Mouse (Mus musculus) spleen, adult 2 months (tissue): Measurements from ENCODE around the gene Fibp. TPM values are rescaled to one million over a fixed set of nuclear protein-coding genes. Genes with fewer than 3 reads are reported as not detected.

Experiments
- DNase-seq, 2 experiments: peaks; one replicate each; pipeline versions ENCODE4 v3.0.0 to v3.0.0-alpha.2; 2012 to 2021; ENCODE audit warnings: low spot score in 2 of 2, low read depth in 1 of 2
- H3K27ac ChIP-seq: fragments of 200-500 bp; 2 replicates; pipeline ENCODE4 v1.5.1; 2012; ENCODE audit warnings: low read length, inconsistent platforms; ENCODE audit not compliant: insufficient read depth
- H3K27me3 ChIP-seq: fragments of 200-500 bp; 2 replicates; pipeline ENCODE4 v1.6.1; 2012; ENCODE audit warnings: mild to moderate bottlenecking, moderate library complexity, low read length, inconsistent platforms; ENCODE audit not compliant: control insufficient read depth, insufficient read depth
- H3K36me3 ChIP-seq: fragments of 200-500 bp; 2 replicates; pipeline ENCODE4 v1.6.1; 2012; ENCODE audit warnings: mild to moderate bottlenecking, low read length, inconsistent platforms; ENCODE audit not compliant: control insufficient read depth, insufficient read depth
- H3K4me1 ChIP-seq: fragments of 200-500 bp; 2 replicates; pipeline ENCODE4 v1.6.1; 2011; ENCODE audit warnings: inconsistent platforms; ENCODE audit not compliant: control insufficient read depth, insufficient read depth, insufficient read length
- H3K4me3 ChIP-seq: fragments of 200-500 bp; 2 replicates; pipeline ENCODE4 v1.5.1; 2011; ENCODE audit warnings: mild to moderate bottlenecking, inconsistent platforms; ENCODE audit not compliant: insufficient read depth, insufficient read length; ENCODE audit errors: extremely low read depth
- CTCF ChIP-seq: fragments of 200-500 bp; IDR thresholded peaks from 2 replicates; pipeline ENCODE4 v1.5.1; 2011; ENCODE audit warnings: mild to moderate bottlenecking, inconsistent platforms; ENCODE audit not compliant: insufficient read depth, insufficient read length, insufficient replicate concordance; ENCODE audit errors: extremely low read depth
- POLR2A ChIP-seq: fragments of 200-500 bp; IDR thresholded peaks from 2 replicates; pipeline ENCODE4 v1.6.1; 2011; ENCODE audit warnings: low read depth, low read length, inconsistent platforms
- WGBS: fragments of 180-500 bp; shearing (Covaris S2); methylation state at CpG from one replicate; pipeline ENCODE4 v1.1.7; 2018; 5-methylcytosine and 5-hydroxymethylcytosine counted together
- polyA plus RNA-seq: library from polyadenylated mRNA; depleted of rRNA; stranded (reverse); fragments of >200 nt; gene quantifications from 2 replicates; pipeline ENCODE4 v1.2.3, GENCODE M21; 2012

Gene Fibp
- polyA plus RNA-seq, 1 experiment = 80.4 TPM

GRCm38 (mm10) chr19:5420579-5420978 lies 39.8 kb upstream of the Fibp start:
- no peak overlapping the region for H3K4me3 ChIP-seq
- no peak overlapping the region for H3K27ac ChIP-seq

DNA sequence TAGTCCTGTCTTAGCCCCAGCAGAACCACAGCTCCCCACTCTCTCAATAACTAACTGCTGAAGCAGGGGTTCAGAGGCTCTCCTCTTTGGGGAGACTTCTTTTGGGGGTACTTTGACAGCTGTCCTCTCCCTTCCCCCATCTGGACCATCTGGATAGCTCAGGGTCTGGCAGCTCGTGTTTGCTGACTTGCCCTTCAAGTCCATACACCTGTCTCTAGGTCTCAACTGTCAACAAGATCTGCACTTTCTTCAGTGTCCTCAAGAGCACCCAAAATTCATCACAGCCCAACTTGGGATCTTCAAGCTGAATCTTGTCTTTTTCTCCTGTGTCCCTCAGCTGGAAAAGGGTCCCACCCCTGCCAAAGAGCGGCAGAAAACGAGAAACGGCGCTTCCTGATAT lies 38.6 kb upstream of the Fibp start:
- H3K4me3 ChIP-seq = no peak overlapping the region
- DNase-seq = no peak
- peaks cover 35% of the 10 kb centered on the region for H3K36me3 ChIP-seq
- peaks cover 16% of the 10 kb centered on the region for H3K4me1 ChIP-seq
- no peaks in the 10 kb centered on the region for H3K27me3 ChIP-seq
- TF ChIP-seq POLR2A (no peak), CTCF (no peak)
- WGBS = 85% methylated on average over 5 of the region's 5 CpGs
- H3K27ac ChIP-seq = no peak overlapping the region

More at GRCm38 (mm10) chr19:5420579-5420978, 39.8 kb upstream of the Fibp start:
- TF ChIP-seq POLR2A (no peak), CTCF (no peak)
- Histone ChIP-seq H3K4me1 (peaks cover 5% of the 10 kb centered on the region; the same call in 1 of the 2 replicates), H3K36me3 (peaks cover 26% of the 10 kb centered on the region), H3K27me3 (no peaks in the 10 kb centered on the region)
- DNase-seq = no peak
- WGBS = 92% methylated on average over 6 of the region's 6 CpGs

DNA sequence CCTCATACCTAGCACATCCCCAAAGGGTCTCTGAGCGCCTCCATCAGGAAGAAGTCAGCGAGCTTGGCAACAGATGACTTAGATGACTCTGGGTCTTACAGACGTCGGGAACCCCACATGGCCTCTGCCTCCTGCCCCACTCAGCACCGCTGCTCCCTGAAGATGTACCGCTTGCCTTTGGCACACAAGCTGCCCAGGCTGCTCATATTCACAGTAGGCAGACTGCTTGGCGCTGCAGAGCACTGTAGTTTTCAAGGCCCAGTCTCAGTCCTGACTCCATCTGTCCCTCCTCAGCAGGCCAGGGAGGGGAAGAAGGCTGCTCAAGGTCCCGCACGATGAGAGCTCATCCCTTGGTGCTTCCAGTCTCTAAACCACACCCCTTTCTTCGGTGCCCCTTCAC lies 38.1 kb upstream of the Fibp start:
- no peak for TF ChIP-seq CTCF
- TF ChIP-seq POLR2A = no peak
- DNase-seq = no peak
- H3K27ac ChIP-seq = no peak overlapping the region
- H3K4me3 ChIP-seq = no peak overlapping the region
- H3K27me3 ChIP-seq = no peaks in the 10 kb centered on the region
- peaks cover 16% of the 10 kb centered on the region for H3K4me1 ChIP-seq
- peaks cover 40% of the 10 kb centered on the region for H3K36me3 ChIP-seq
- 88% methylated on average over 10 of the region's 10 CpGs for WGBS

DNA sequence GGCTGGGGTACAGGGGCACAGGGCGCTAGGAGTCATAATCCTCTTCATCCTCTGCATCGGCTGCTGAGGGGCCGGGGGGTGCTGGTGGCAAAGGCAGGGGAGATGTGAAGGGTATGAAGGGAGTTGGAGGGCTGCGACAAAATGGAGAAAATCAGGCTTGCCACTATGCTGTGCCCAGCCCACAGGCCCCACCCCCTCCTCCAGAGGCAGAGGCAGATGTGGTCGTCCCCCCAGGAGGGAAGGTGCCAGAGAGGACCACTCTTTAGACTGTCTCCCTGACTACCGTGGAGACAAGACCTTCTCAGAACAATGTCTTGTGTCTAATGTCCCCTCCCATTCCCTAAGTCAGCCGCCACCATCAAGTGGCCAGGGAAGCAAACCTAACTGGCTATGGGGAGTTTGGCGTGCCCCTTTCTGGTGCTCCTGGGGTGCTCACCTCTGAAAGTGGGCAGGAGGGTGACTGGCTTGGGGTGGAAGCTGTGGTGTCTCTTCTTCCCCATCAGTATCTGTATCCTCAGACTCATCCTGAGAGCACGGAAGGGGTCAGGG lies 37.4 kb upstream of the Fibp start:
- Histone ChIP-seq H3K36me3 (peaks cover 34% of the 10 kb centered on the region), H3K4me1 (peaks cover 16% of the 10 kb centered on the region), H3K4me3 (no peak overlapping the region), H3K27me3 (no peaks in the 10 kb centered on the region), H3K27ac (no peak overlapping the region)
- no peak for DNase-seq
- 87% methylated on average over 9 of the region's 9 CpGs for WGBS
- no peak for TF ChIP-seq POLR2A

DNA sequence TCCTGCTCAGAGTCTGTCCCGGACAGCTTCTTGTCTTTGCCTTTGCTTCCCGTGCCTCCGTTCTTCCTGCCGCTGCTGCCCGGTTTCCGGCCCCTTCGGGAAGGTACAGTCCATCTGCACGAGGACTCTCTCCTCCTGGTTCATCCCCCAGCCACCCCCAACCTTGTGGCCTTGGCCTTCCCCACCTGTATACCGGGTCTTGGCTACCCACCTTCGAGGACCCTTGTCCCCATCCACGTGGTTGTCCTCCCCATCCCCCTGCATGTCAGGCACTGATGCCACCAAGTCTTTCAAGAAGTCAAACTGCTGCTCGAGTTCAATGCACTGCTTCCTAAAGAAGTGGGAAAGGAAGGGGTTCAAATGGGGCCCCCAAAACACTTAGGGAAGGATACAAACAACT lies 36.9 kb upstream of the Fibp start:
- no peak overlapping the region for H3K27ac ChIP-seq
- DNase-seq = no peak
- H3K36me3 ChIP-seq = peaks cover 30% of the 10 kb centered on the region
- H3K4me1 ChIP-seq = peaks cover 16% of the 10 kb centered on the region
- WGBS = 63% methylated on average over 12 of the region's 12 CpGs
- TF ChIP-seq POLR2A = no peak
- TF ChIP-seq CTCF = no peak
- H3K27me3 ChIP-seq = no peaks in the 10 kb centered on the region
- peak overlapping the region; percentile 60; the same call in 1 of the 2 replicates for H3K4me3 ChIP-seq

DNA sequence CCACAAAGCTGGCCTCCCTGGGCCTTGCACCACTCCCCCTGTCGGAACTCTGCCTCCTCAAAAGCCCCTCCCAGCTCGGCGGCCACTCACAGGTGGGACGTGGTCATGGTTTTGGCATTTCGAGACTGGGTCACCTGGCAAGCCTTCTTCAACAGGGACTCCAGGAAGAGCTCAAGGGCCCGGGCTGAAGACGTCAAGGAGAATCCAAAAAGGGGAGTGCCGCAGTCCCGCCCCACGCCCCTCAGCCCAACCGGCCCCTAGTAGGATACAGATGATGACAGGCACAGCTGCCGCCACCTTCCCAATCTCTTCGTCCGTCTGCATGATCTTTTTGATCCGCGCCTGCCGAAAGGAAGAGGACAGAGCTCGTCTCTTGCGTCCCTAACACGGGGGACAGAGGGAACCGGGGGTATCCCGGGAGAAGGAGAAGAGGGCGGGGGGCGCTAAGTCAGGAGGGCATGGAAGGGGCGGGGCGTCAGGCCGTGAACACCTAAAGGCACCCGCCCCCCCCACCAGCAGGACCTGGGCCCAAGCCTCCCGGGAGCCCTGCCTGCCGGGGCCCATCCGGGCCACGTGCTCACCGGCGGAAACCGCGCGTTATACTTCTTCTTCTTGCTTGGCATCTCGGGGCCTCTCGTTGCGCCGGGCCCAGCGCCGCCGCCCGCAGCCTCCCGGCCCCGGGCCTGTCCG lies 36.2 kb upstream of the Fibp start:
- Histone ChIP-seq H3K4me3 (peak overlapping the region; percentile 60), H3K27ac (peak overlapping the region; percentile 78), H3K27me3 (no peaks in the 10 kb centered on the region), H3K36me3 (peaks cover 29% of the 10 kb centered on the region), H3K4me1 (peaks cover 16% of the 10 kb centered on the region)
- under 1% methylated on average over 44 of the region's 48 CpGs for WGBS
- TF ChIP-seq CTCF (no peak), POLR2A (no peak)
- DNase-seq = peak; percentile 37 to 72
